ENCODE assay signal across 11 mouse cellular contexts in the genomic region with DNA sequence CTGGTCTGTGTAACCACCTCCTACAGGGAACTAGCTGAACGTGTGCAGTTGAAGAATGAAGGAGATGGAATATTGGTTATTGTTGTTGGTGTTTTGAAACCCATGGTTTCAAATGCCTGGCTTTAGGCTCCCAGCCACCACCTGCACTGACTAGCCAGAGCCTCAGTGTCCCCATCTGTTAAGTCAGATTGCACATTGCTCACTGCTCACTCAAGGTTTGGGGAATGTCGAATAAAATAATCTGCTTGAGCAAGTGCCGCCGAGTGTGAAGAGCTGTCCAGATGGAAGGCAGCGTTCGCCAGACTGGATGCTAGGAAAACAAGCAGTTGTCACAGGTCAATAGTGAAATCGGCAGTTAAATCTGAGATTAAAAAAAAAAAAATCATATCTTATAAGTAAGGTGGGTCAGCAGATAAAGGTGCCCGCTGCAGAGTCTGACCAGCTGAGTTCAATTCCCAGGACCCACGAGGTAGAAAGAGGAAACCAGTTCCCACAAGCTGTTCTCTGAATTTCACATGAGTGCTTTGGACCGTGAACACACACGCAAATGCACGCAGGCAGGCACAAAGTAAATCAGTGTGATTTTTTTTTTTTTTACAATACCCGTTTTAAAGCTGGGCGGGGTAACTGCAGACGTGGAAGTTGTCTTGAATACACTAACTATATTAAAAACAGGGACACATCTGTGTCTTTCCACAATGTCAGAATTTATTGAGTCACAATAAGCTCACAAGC. TPM values are rescaled to one million over a fixed set of nuclear protein-coding genes. Genes with fewer than 3 reads are reported as not detected.
DNase-seq lines count a peak whose midpoint lies in the region; ATAC-seq and TF ChIP-seq lines count a peak whose summit lies in the region.
"Had no signal": no experiment of that assay in that cellular context is flagged by ENCODE, and none has a peak within 500 bp of the region (broad histone marks: within the 10 kb centered on the region; RNA-seq: fewer than 3 reads in every experiment).

No protein-coding gene starts in this region.

- 32% methylated on average over 15 of the region's 15 CpGs for WGBS in forebrain, postnatal 0 days
- WGBS in midbrain, embryonic 14.5 days, result 55% methylated on average over 15 of the region's 15 CpGs

- peak overlapping the region; percentile 85 for H3K27ac ChIP-seq in layer of hippocampus, adult 2 months
- H3K27ac ChIP-seq in forebrain, postnatal 0 days (ENCODE audit: low read depth, low read length), result peak overlapping the region; percentile 79
- H3K27ac ChIP-seq in midbrain, embryonic 14.5 days (replicated peaks; ENCODE audit: low read depth, low read length), result 0 out of 2 replicates have a peak overlapping the region, but pooled peaks have one; percentile 49
- H3K27ac ChIP-seq: intestine, embryonic 15.5 days; liver, embryonic 15.5 days had no signal

- ATAC-seq in forebrain, postnatal 0 days, result peak; percentile 42
- no peak for ATAC-seq in midbrain, embryonic 14.5 days (ENCODE audit: low FRiP score, low TSS enrichment)
- ATAC-seq in CD4-positive, CD25-positive, alpha-beta regulatory T cell, adult 4 months, result no peak
- ATAC-seq: intestine, embryonic 15.5 days had no signal

- no peaks in the 10 kb centered on the region for H3K9me3 ChIP-seq in forebrain, postnatal 0 days (ENCODE audit: low read length)
- no peaks in the 10 kb centered on the region for H3K9me3 ChIP-seq in midbrain, embryonic 14.5 days (ENCODE audit: control insufficient read depth, low read length)
- H3K9me3 ChIP-seq: intestine, embryonic 15.5 days; liver, embryonic 15.5 days had no signal

- no peak overlapping the region for H3K9ac ChIP-seq in forebrain, postnatal 0 days
- H3K9ac ChIP-seq in midbrain, embryonic 14.5 days (replicated peaks; ENCODE audit: low read length), result no peak overlapping the region
- H3K9ac ChIP-seq: intestine, embryonic 15.5 days; liver, embryonic 15.5 days had no signal

- H3K36me3 ChIP-seq in forebrain, postnatal 0 days (ENCODE audit: insufficient read depth), result no peaks in the 10 kb centered on the region
- no peaks in the 10 kb centered on the region for H3K36me3 ChIP-seq in midbrain, embryonic 14.5 days (ENCODE audit: control insufficient read depth, insufficient read depth, low read length)
- H3K36me3 ChIP-seq: intestine, embryonic 15.5 days had no signal

- H3K4me3 ChIP-seq in layer of hippocampus, adult 2 months, result no peak overlapping the region
- no peak overlapping the region for H3K4me3 ChIP-seq in forebrain, postnatal 0 days (ENCODE audit: low read depth, low read length)
- no peak overlapping the region for H3K4me3 ChIP-seq in midbrain, embryonic 14.5 days (replicated peaks; ENCODE audit: low read depth, low read length)
- H3K4me3 ChIP-seq: erythroblast, embryonic 14.5 days; intestine, embryonic 15.5 days; liver, embryonic 15.5 days had no signal

- H3K4me2 ChIP-seq in forebrain, postnatal 0 days (ENCODE audit: low read depth), result no peak overlapping the region
- H3K4me2 ChIP-seq in midbrain, embryonic 14.5 days (ENCODE audit: low read length), result no peak overlapping the region
- H3K4me2 ChIP-seq: intestine, embryonic 15.5 days; liver, embryonic 15.5 days had no signal

- TF ChIP-seq CTCF in layer of hippocampus, adult 2 months (conservative IDR thresholded peaks at IDR 0.05), result no peak
- TF ChIP-seq CTCF in forebrain, postnatal 0 days (IDR thresholded peaks at IDR 0.05; ENCODE audit: low read depth), result no peak

- H3K27me3 ChIP-seq in forebrain, postnatal 0 days (ENCODE audit: insufficient read depth, low read length), result no peaks in the 10 kb centered on the region
- H3K27me3 ChIP-seq in midbrain, embryonic 14.5 days (ENCODE audit: control insufficient read depth, insufficient read depth, low read length), result no peaks in the 10 kb centered on the region
- H3K27me3 ChIP-seq: intestine, embryonic 15.5 days; liver, embryonic 15.5 days had no signal

- DNase-seq in layer of hippocampus, adult 2 months (ENCODE audit: low spot score in 2 of 2), result peak in 1 of 2 experiments; percentile 35
- DNase-seq in layer of hippocampus, adult 9-10 months (ENCODE audit: low spot score), result no peak
- peak; percentile 79 for DNase-seq in brain, adult 2 months (ENCODE audit: low read depth, low spot score)
- peak; percentile 72 for DNase-seq in forebrain, postnatal 0 days
- DNase-seq in midbrain, embryonic 14.5 days, result no peak
- no peak for DNase-seq in embryo, embryonic 9.5 days (ENCODE audit: extremely low spot score)
- DNase-seq in frontal cortex, postnatal 25 days (ENCODE audit: low spot score in 2 of 2), result no peak

- peaks cover 18% of the 10 kb centered on the region; the same call in 1 of the 2 replicates for H3K4me1 ChIP-seq in forebrain, postnatal 0 days (ENCODE audit: insufficient read depth)
- peaks cover 21% of the 10 kb centered on the region for H3K4me1 ChIP-seq in midbrain, embryonic 14.5 days (ENCODE audit: control insufficient read depth, insufficient read depth, low read length)

RNA-seq across cellular contexts. Expression of a gene that starts 48.8 kb away (rescaled TPM):
- total RNA-seq in layer of hippocampus, adult 2 months (2021), result 10 to 100 TPM; 24.6 to 28.8 TPM
- 16.2 and 19.9 TPM in 2 replicates for total RNA-seq in forebrain, postnatal 0 days (2014; rRNA removed)
- polyA plus RNA-seq in forebrain, postnatal 0 days (2015; fragmentation: Nextera tagmentation; extraction: Ambion mirVana), result 6.2 and 8.0 TPM in 2 replicates
- 8.9 and 15.9 TPM in 2 replicates for polyA plus RNA-seq in midbrain, embryonic 14.5 days (2014; fragmentation: Nextera tagmentation; extraction: Ambion mirVana)
- 10 to 100 TPM; 21.1 to 31.1 TPM for polyA plus RNA-seq in CD4-positive, CD25-positive, alpha-beta regulatory T cell, adult 4 months (2017; shearing (Covaris generic))

Comparison
In these comparisons a context has a peak if more than half of its experiments do, and no peak if none do; other contexts are left out.
1. DNase-seq: peak in brain, adult 2 months (single experiment) and forebrain, postnatal 0 days (single experiment); none in layer of hippocampus, adult 9-10 months (single experiment), midbrain, embryonic 14.5 days (single experiment), embryo, embryonic 9.5 days (single experiment) and frontal cortex, postnatal 25 days (0 of 2).
2. Peak in every context shown above with its lines, with median percentiles within 50 percentile points of each other: H3K27ac ChIP-seq.